Mouse (Mus musculus): ENCODE results near the gene Gpr19.

DNA sequence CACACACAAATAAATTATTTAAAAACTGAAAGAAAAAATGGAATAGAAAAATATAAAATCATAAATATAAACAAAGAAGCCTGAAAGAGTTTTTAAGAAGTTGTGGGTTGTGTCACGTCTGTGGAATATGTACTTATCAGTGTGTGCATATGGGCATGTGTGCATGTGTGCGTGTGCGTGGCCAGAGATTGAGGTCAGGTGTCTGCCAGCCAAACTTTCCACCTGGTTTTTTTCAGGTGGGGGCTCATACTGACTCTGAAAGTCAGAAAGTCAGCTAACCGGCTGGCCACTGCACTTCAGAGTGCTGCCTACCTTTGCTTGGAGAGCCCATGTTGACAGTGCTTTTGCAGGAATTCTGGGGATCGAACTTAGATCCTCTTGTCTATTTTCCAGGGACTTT is 35.9 kb upstream of the Gpr19 start:
- TF ChIP-seq CTCF (IDR thresholded peaks at IDR 0.05; ENCODE audit: borderline replicate concordance, control insufficient read depth, extremely low read depth, insufficient read depth, low read length, poor library complexity) (no peak), POLR2A (IDR thresholded peaks at IDR 0.05; ENCODE audit: control insufficient read depth, extremely low read depth, insufficient read depth, low read length, poor library complexity) (no peak)
